Mouse (Mus musculus) brown adipose tissue, adult 24 weeks (tissue): ENCODE results near the gene Slc25a39. TPM values are rescaled to one million over a fixed set of nuclear protein-coding genes. Genes with fewer than 3 reads are reported as not detected.
"Not testable (repeated sequence)": the region's sequence is repeated elsewhere in the genome, so short reads cannot be mapped to it uniquely, and the experiment has no call there.

Source experiments
- H3K27ac ChIP-seq: fragments of 200-500 bp; replicated peaks from 2 replicates; pipeline ENCODE4 v1.5.1; 2012; ENCODE audit warnings: low read depth, mild to moderate bottlenecking, low read length
- H3K4me1 ChIP-seq: fragments of 200-500 bp; 2 replicates; pipeline ENCODE4 v1.6.1; 2012; ENCODE audit warnings: low read length, mixed read lengths; ENCODE audit not compliant: control insufficient read depth, insufficient read depth, insufficient read length
- H3K4me3 ChIP-seq: fragments of 200-500 bp; 2 replicates; pipeline ENCODE4 v1.5.1; 2012; ENCODE audit warnings: low read depth, mild to moderate bottlenecking, low read length, moderate library complexity; ENCODE audit not compliant: insufficient read depth
- polyA plus RNA-seq: library from polyadenylated mRNA; stranded (reverse); fragments of >200 nt; gene quantifications from 2 replicates; pipeline ENCODE4 v1.2.4, GENCODE M21; 2012; ENCODE audit not compliant: missing spikeins, insufficient read depth, insufficient read length

Slc25a39 gene
- polyA plus RNA-seq, 1 experiment = 609 TPM

- H3K4me1 ChIP-seq = peaks cover 4% of the 10 kb centered on the region
- no peak overlapping the region for H3K27ac ChIP-seq
These were observed 9.5 kb downstream of the Slc25a39 start for GRCm38 (mm10) chr11:102398007-102398825.

GRCm38 (mm10) chr11:102396671-102397141, 11.0 kb downstream of the Slc25a39 start:
- H3K4me3 ChIP-seq = no peak overlapping the region
- peaks cover 4% of the 10 kb centered on the region for H3K4me1 ChIP-seq
- H3K27ac ChIP-seq = no peak overlapping the region

More at GRCm38 (mm10) chr11:102398007-102398825, 9.5 kb downstream of the Slc25a39 start:
- H3K4me3 ChIP-seq = no peak overlapping the region

GRCm38 (mm10) chr11:102396263-102396662, 11.5 kb downstream of the Slc25a39 start:
- Histone ChIP-seq H3K4me1 (peaks cover 4% of the 10 kb centered on the region), H3K4me3 (no peak overlapping the region), H3K27ac (no peak overlapping the region)

GRCm38 (mm10) chr11:102395250-102395649, 12.5 kb downstream of the Slc25a39 start:
- Histone ChIP-seq H3K4me1 (peaks cover 4% of the 10 kb centered on the region), H3K27ac (no peak overlapping the region), H3K4me3 (no peak overlapping the region)

GRCm38 (mm10) chr11:102394421-102395124, 13.2 kb downstream of the Slc25a39 start:
- Histone ChIP-seq H3K4me1 (peaks cover 4% of the 10 kb centered on the region), H3K27ac (no peak overlapping the region), H3K4me3 (no peak overlapping the region)

- H3K27ac ChIP-seq = no peak overlapping the region
- peak overlapping the region; percentile 44; the same call in 1 of the 2 replicates for H3K4me3 ChIP-seq
- peaks cover 4% of the 10 kb centered on the region for H3K4me1 ChIP-seq
These were observed 13.9 kb downstream of the Slc25a39 start for GRCm38 (mm10) chr11:102393719-102394420.

- Histone ChIP-seq H3K4me1 (peaks cover 4% of the 10 kb centered on the region), H3K4me3 (peak within 1 kb of the TSS; percentile 44; the same call in 1 of the 2 replicates), H3K27ac (no peak within 1 kb of the TSS)
These were observed 14.5 kb downstream of the Slc25a39 start, which contains the start of gene Rundc3a for GRCm38 (mm10) chr11:102393238-102393634. Gene Rundc3a (plus strand): TSS chr11:102393403.

- H3K4me3 ChIP-seq = peak overlapping the region; percentile 26; the same call in 1 of the 2 replicates
- H3K4me1 ChIP-seq = peaks cover 4% of the 10 kb centered on the region
- H3K27ac ChIP-seq = no peak overlapping the region
These were observed 15.1 kb downstream of the Slc25a39 start for GRCm38 (mm10) chr11:102392441-102393237.

- not testable (repeated sequence) for H3K27ac ChIP-seq, H3K4me3 ChIP-seq, H3K4me1 ChIP-seq
These were observed 18.3 kb downstream of the Slc25a39 start for GRCm38 (mm10) chr11:102389436-102389835.

GRCm38 (mm10) chr11:102386121-102386520, 21.6 kb downstream of the Slc25a39 start:
- Histone ChIP-seq H3K4me1 (no peaks in the 10 kb centered on the region), H3K27ac (no peak overlapping the region), H3K4me3 (no peak overlapping the region)

- H3K4me1 ChIP-seq = no peaks in the 10 kb centered on the region; the same call in 1 of the 2 replicates
- no peak overlapping the region for H3K27ac ChIP-seq
- no peak overlapping the region for H3K4me3 ChIP-seq
These were observed 22.7 kb downstream of the Slc25a39 start for GRCm38 (mm10) chr11:102385075-102385474.

GRCm38 (mm10) chr11:102384418-102384817, 23.3 kb downstream of the Slc25a39 start:
- Histone ChIP-seq H3K27ac (no peak overlapping the region), H3K4me3 (no peak overlapping the region), H3K4me1 (no peaks in the 10 kb centered on the region; the same call in 1 of the 2 replicates)

GRCm38 (mm10) chr11:102383365-102384136, 24.2 kb downstream of the Slc25a39 start:
- H3K4me3 ChIP-seq = no peak overlapping the region
- H3K4me1 ChIP-seq = no peaks in the 10 kb centered on the region; the same call in 1 of the 2 replicates
- no peak overlapping the region for H3K27ac ChIP-seq
